Mouse (Mus musculus) C2C12 (cell line): ENCODE results near the gene Cdh11. TPM values are rescaled to one million over a fixed set of nuclear protein-coding genes. Genes with fewer than 3 reads are reported as not detected.
"Not testable (repeated sequence)": the region's sequence is repeated elsewhere in the genome, so short reads cannot be mapped to it uniquely, and the experiment has no call there.

Experiments
- H3K27me3 ChIP-seq: one replicate; pipeline ENCODE4 v1.6.1; 2011; ENCODE audit not compliant: control insufficient read depth, insufficient read depth, insufficient read length
- H3K36me3 ChIP-seq: one replicate; pipeline ENCODE4 v1.6.1; 2011; ENCODE audit not compliant: control insufficient read depth, insufficient read depth
- H3K4me3 ChIP-seq: one replicate; pipeline ENCODE4 v1.5.1; 2011; ENCODE audit warnings: mild to moderate bottlenecking, control low read depth; ENCODE audit not compliant: poor library complexity, insufficient read depth, severe bottlenecking
- H3K79me2 ChIP-seq: one replicate; pipeline ENCODE4 v1.6.1; 2011; ENCODE audit not compliant: control insufficient read depth, insufficient read depth
- H3K79me3 ChIP-seq: one replicate; pipeline ENCODE4 v1.6.1; 2011; ENCODE audit warnings: low read depth, control low read depth
- H3ac ChIP-seq: one replicate; pipeline ENCODE3; 2011; ENCODE audit warnings: low read depth; ENCODE audit not compliant: control insufficient read depth, insufficient read length
- CEBPB ChIP-seq: IDR thresholded peaks from one replicate; pipeline ENCODE4 v1.6.1; 2011; ENCODE audit warnings: low read depth, mild to moderate bottlenecking, control low read depth, moderate library complexity
- CTCF ChIP-seq: IDR thresholded peaks from one replicate; pipeline ENCODE4 v1.5.1; 2011; ENCODE audit not compliant: control insufficient read depth, insufficient read depth, insufficient read length
- FOSL1 ChIP-seq: IDR thresholded peaks from one replicate; pipeline ENCODE4 v1.8.0; 2011; ENCODE audit warnings: mild to moderate bottlenecking, low read length; ENCODE audit not compliant: poor library complexity, insufficient read depth, severe bottlenecking
- MAX ChIP-seq: IDR thresholded peaks from one replicate; pipeline ENCODE4 v1.6.1; 2011; ENCODE audit warnings: mild to moderate bottlenecking, control low read depth
- MYOD1 ChIP-seq: IDR thresholded peaks from one replicate; pipeline ENCODE4 v1.6.1; 2011; ENCODE audit warnings: low read depth; ENCODE audit not compliant: control insufficient read depth, insufficient read length
- MYOG ChIP-seq: IDR thresholded peaks from one replicate; pipeline ENCODE4 v1.6.1; 2011; ENCODE audit not compliant: control insufficient read depth, insufficient read length; ENCODE audit errors: extremely low read depth
- USF1 ChIP-seq: IDR thresholded peaks from one replicate; pipeline ENCODE4 v1.6.1; 2011; ENCODE audit warnings: low read depth, mild to moderate bottlenecking, control low read depth, moderate library complexity
- polyA plus RNA-seq: library from polyadenylated mRNA; unstranded; fragments of >200 nt; fragmentation: generic; extraction: Trizol; gene quantifications from one replicate; pipeline ENCODE4 v1.2.1, GENCODE M21; 2012; ENCODE audit warnings: missing spikeins

Gene Cdh11
- polyA plus RNA-seq, 1 experiment, result 1.2 TPM

GRCm38 (mm10) chr8:102700245-102700644 lies 85.2 kb downstream of the Cdh11 start:
- H3K79me3 ChIP-seq, result no peaks in the 10 kb centered on the region
- H3K4me3 ChIP-seq, result no peak overlapping the region
- TF ChIP-seq USF1 (no peak), MYOD1 (no peak), MAX (no peak), CEBPB (no peak), CTCF (no peak), MYOG (no peak), FOSL1 (no peak)
- no peaks in the 10 kb centered on the region for H3K36me3 ChIP-seq
- H3K27me3 ChIP-seq, result no peaks in the 10 kb centered on the region
- H3K79me2 ChIP-seq, result no peaks in the 10 kb centered on the region
- H3ac ChIP-seq, result no peak overlapping the region

GRCm38 (mm10) chr8:102698232-102698837 lies 87.1 kb downstream of the Cdh11 start:
- TF ChIP-seq MYOG (no peak), USF1 (no peak), CEBPB (no peak), FOSL1 (no peak), MAX (no peak), CTCF (no peak)
- no peaks in the 10 kb centered on the region for H3K79me2 ChIP-seq
- no peaks in the 10 kb centered on the region for H3K79me3 ChIP-seq
- no peaks in the 10 kb centered on the region for H3K36me3 ChIP-seq
- no peak overlapping the region for H3K4me3 ChIP-seq
- H3ac ChIP-seq, result no peak overlapping the region
- H3K27me3 ChIP-seq, result no peaks in the 10 kb centered on the region

- Histone ChIP-seq H3K4me3 (no peak overlapping the region), H3K27me3 (no peaks in the 10 kb centered on the region), H3ac (no peak overlapping the region), H3K79me2 (no peaks in the 10 kb centered on the region), H3K36me3 (no peaks in the 10 kb centered on the region), H3K79me3 (no peaks in the 10 kb centered on the region)
- TF ChIP-seq MAX, result no peak
- no peak for TF ChIP-seq CTCF
- TF ChIP-seq USF1, result no peak
- no peak for TF ChIP-seq FOSL1
- TF ChIP-seq MYOG, result no peak
- no peak for TF ChIP-seq CEBPB
- no peak for TF ChIP-seq MYOD1
Observed at GRCm38 (mm10) chr8:102693465-102693864, 92.0 kb downstream of the Cdh11 start.

- not testable (repeated sequence) for H3K36me3 ChIP-seq, H3K27me3 ChIP-seq, H3ac ChIP-seq, H3K79me2 ChIP-seq, H3K79me3 ChIP-seq, H3K4me3 ChIP-seq
Observed at GRCm38 (mm10) chr8:102685491-102685890, 100.0 kb downstream of the Cdh11 start.

- H3K36me3 ChIP-seq, result no peaks in the 10 kb centered on the region
- no peaks in the 10 kb centered on the region for H3K79me3 ChIP-seq
- no peaks in the 10 kb centered on the region for H3K27me3 ChIP-seq
- no peak overlapping the region for H3K4me3 ChIP-seq
- H3ac ChIP-seq, result no peak overlapping the region
- H3K79me2 ChIP-seq, result no peaks in the 10 kb centered on the region
- TF ChIP-seq CEBPB (no peak), MAX (no peak), FOSL1 (no peak), CTCF (no peak), MYOG (no peak), USF1 (no peak), MYOD1 (no peak)
Observed at GRCm38 (mm10) chr8:102685023-102685422, 100.4 kb downstream of the Cdh11 start.

GRCm38 (mm10) chr8:102677148-102677547 lies 108.3 kb downstream of the Cdh11 start:
- no peaks in the 10 kb centered on the region for H3K79me2 ChIP-seq
- no peaks in the 10 kb centered on the region for H3K36me3 ChIP-seq
- TF ChIP-seq MYOG (no peak), CTCF (no peak), FOSL1 (no peak), USF1 (no peak), CEBPB (no peak), MAX (no peak), MYOD1 (no peak)
- H3K4me3 ChIP-seq, result no peak overlapping the region
- no peaks in the 10 kb centered on the region for H3K79me3 ChIP-seq
- no peaks in the 10 kb centered on the region for H3K27me3 ChIP-seq
- no peak overlapping the region for H3ac ChIP-seq

GRCm38 (mm10) chr8:102664561-102664960 lies 120.9 kb downstream of the Cdh11 start:
- H3K79me3 ChIP-seq, H3K27me3 ChIP-seq, H3K36me3 ChIP-seq, H3ac ChIP-seq, H3K4me3 ChIP-seq, H3K79me2 ChIP-seq: not testable (repeated sequence)
